Comparison of ENCODE assay signal across 8 mouse cellular contexts in the genomic region with DNA sequence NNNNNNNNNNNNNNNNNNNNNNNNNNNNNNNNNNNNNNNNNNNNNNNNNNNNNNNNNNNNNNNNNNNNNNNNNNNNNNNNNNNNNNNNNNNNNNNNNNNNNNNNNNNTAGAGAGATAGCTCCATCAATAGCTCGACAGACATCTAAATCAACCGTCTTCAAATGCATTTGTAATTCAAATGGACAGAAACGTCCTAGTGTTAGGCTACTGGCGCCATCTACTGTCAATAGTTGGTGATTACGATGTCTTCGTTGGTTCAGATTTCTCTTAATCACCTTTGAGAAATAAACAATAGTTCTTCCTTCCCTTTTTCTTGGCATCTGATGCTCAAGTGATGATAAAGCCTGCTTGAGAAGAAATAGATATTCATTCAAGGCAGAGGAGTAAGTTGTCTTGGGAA. TPM values are rescaled to one million over a fixed set of nuclear protein-coding genes. Genes with fewer than 3 reads are reported as not detected.
DNase-seq lines count a peak whose midpoint lies in the region; ATAC-seq and TF ChIP-seq lines count a peak whose summit lies in the region.

No protein-coding gene starts in this region.

- no peak for TF ChIP-seq EP300 in heart, postnatal 0 days (IDR thresholded peaks at IDR 0.05; ENCODE audit: low read depth)

- ATAC-seq in heart, postnatal 0 days (ENCODE audit: insufficient read depth, low read depth), result no peak
- ATAC-seq in megakaryocyte progenitor cell, adult 5-6 weeks (replicated peaks; ENCODE audit: poor library complexity), result peak; percentile 32
- no peak for ATAC-seq in stomach, embryonic 16.5 days (ENCODE audit: insufficient read depth, low FRiP score)

- H3K27ac ChIP-seq in heart, postnatal 0 days (ENCODE audit: low read depth), result no peak overlapping the region
- no peak overlapping the region for H3K27ac ChIP-seq in stomach, embryonic 16.5 days (ENCODE audit: low read length)

- intact Hi-C loops in left cerebral cortex, postnatal 14 days (cut with DNase I), result loop anchor here (2.0 to 10.0 kb wide), 2 partner anchors 68 to 386 kb away; a partner anchor contains a TSS

- peak overlapping the region; percentile 90; the same call in 1 of the 2 replicates for H3K4me3 ChIP-seq in E14TG2a.4 (replicated peaks; ENCODE audit: low read length)
- H3K4me3 ChIP-seq in heart, postnatal 0 days (ENCODE audit: low read depth, low read length), result no peak overlapping the region
- H3K4me3 ChIP-seq in stomach, embryonic 16.5 days (replicated peaks; ENCODE audit: low read length), result peak overlapping the region; percentile 81; the same call in 1 of the 2 replicates

- no peaks in the 10 kb centered on the region for H3K9me3 ChIP-seq in E14TG2a.4 (ENCODE audit: low read length)
- H3K9me3 ChIP-seq in heart, postnatal 0 days (replicated peaks; ENCODE audit: control insufficient read depth, low read length), result no peaks in the 10 kb centered on the region
- H3K9me3 ChIP-seq in stomach, embryonic 16.5 days (replicated peaks; ENCODE audit: control insufficient read depth, low read length), result no peaks in the 10 kb centered on the region

- H3K4me2 ChIP-seq in heart, postnatal 0 days (ENCODE audit: low read depth, low read length), result peak overlapping the region; percentile 60; the same call in 1 of the 2 replicates
- H3K4me2 ChIP-seq in stomach, embryonic 16.5 days (ENCODE audit: low read depth, low read length), result peak overlapping the region; percentile 56

- H3K9ac ChIP-seq in heart, postnatal 0 days (replicated peaks; ENCODE audit: low read depth, low read length), result no peak overlapping the region
- H3K9ac ChIP-seq in stomach, embryonic 16.5 days (ENCODE audit: low read length), result no peak overlapping the region

- peaks cover 27% of the 10 kb centered on the region for H3K27me3 ChIP-seq in E14TG2a.4 (ENCODE audit: insufficient read depth, low read length)
- H3K27me3 ChIP-seq in heart, postnatal 0 days (ENCODE audit: control insufficient read depth, insufficient read depth, low read length), result no peaks in the 10 kb centered on the region
- no peaks in the 10 kb centered on the region for H3K27me3 ChIP-seq in stomach, embryonic 16.5 days (ENCODE audit: control insufficient read depth, insufficient read depth, low read length)

- WGBS in heart, postnatal 0 days, result under 1% methylated on average over 6 of the region's 6 CpGs
- under 1% methylated on average over 6 of the region's 6 CpGs for WGBS in stomach, embryonic 16.5 days

- H3K4me1 ChIP-seq in E14TG2a.4 (replicated peaks; ENCODE audit: low read depth, low read length), result peaks cover 34% of the 10 kb centered on the region
- 0 out of 2 replicates have a peak, but pooled peaks cover 4% of the 10 kb centered on the region for H3K4me1 ChIP-seq in heart, postnatal 0 days (ENCODE audit: control insufficient read depth, insufficient read depth)
- H3K4me1 ChIP-seq in stomach, embryonic 16.5 days (ENCODE audit: control insufficient read depth, insufficient read depth, low read length), result peaks cover 10% of the 10 kb centered on the region

- TF ChIP-seq CTCF in E14TG2a.4 (conservative IDR thresholded peaks at IDR 0.05; ENCODE audit: low read length), result peak; percentile 70
- TF ChIP-seq CTCF in heart, postnatal 0 days (IDR thresholded peaks at IDR 0.05; ENCODE audit: low read depth), result peak; percentile 89

- peak; percentile 69 for DNase-seq in adrenal gland, postnatal 14 days
- no peak for DNase-seq in adrenal gland, postnatal 4 days (ENCODE audit: low spot score in 2 of 2)
- peak; percentile 84 for DNase-seq in embryo, embryonic 11 days
- peak; percentile 54 for DNase-seq in heart, postnatal 0 days (ENCODE audit: low spot score)
- peak; percentile 76 to 79 for DNase-seq in left cerebral cortex, postnatal 14 days (ENCODE audit: low spot score in 2 of 2)

- no peaks in the 10 kb centered on the region for H3K36me3 ChIP-seq in E14TG2a.4 (ENCODE audit: insufficient read depth, low read length)
- H3K36me3 ChIP-seq in heart, postnatal 0 days (replicated peaks; ENCODE audit: control insufficient read depth, insufficient read depth, low read length), result no peaks in the 10 kb centered on the region
- H3K36me3 ChIP-seq in stomach, embryonic 16.5 days (ENCODE audit: control insufficient read depth, insufficient read depth, low read length), result no peaks in the 10 kb centered on the region

RNA-seq across cellular contexts. Expression of a gene that starts 12.5 kb away (rescaled TPM):
- total RNA-seq in adrenal gland, postnatal 14 days (2021), result 15.2 and 19.0 TPM in 2 replicates
- 10 to 100 TPM; 17.3 to 20.1 TPM for total RNA-seq in adrenal gland, postnatal 4 days (2021)
- 23.0 and 34.7 TPM in 2 replicates for total RNA-seq in heart, postnatal 0 days (2014; rRNA removed; ENCODE audit: low replicate concordance)
- polyA plus RNA-seq in heart, postnatal 0 days (2015; fragmentation: Nextera tagmentation; extraction: Ambion mirVana), result 13.8 and 15.0 TPM in 2 replicates
- 1 to 10 TPM; 3.7 TPM for total RNA-seq in left cerebral cortex, postnatal 14 days (2021)
- 44.1 and 45.1 TPM in 2 replicates for total RNA-seq in megakaryocyte progenitor cell, adult 5-6 weeks (2015)
- 32.4 and 34.9 TPM in 2 replicates for total RNA-seq in megakaryocyte progenitor cell, adult 5-6 weeks (2017)
- polyA plus RNA-seq in stomach, embryonic 16.5 days (2015; fragmentation: Nextera tagmentation; extraction: Ambion mirVana), result 13.1 and 13.3 TPM in 2 replicates

RNA-seq across cellular contexts. Expression of a gene that starts 32.6 kb away (rescaled TPM):
- 2.3 and 3.5 TPM in 2 replicates for total RNA-seq in adrenal gland, postnatal 14 days (2021)
- total RNA-seq in adrenal gland, postnatal 4 days (2021), result 1 to 10 TPM; 5.3 to 5.4 TPM
- total RNA-seq in heart, postnatal 0 days (2014; rRNA removed; ENCODE audit: low replicate concordance), result 1.8 and 27.8 TPM in 2 replicates
- polyA plus RNA-seq in heart, postnatal 0 days (2015; fragmentation: Nextera tagmentation; extraction: Ambion mirVana), result 1.8 and 2.7 TPM in 2 replicates
- 1 to 10 TPM; 1.2 to 1.6 TPM for total RNA-seq in left cerebral cortex, postnatal 14 days (2021)
- total RNA-seq in megakaryocyte progenitor cell, adult 5-6 weeks (2015), result 4.6 and 6.8 TPM in 2 replicates
- total RNA-seq in megakaryocyte progenitor cell, adult 5-6 weeks (2017), result 14.6 and 22.1 TPM in 2 replicates
- 0.98 and 1.5 TPM in 2 replicates for polyA plus RNA-seq in stomach, embryonic 16.5 days (2015; fragmentation: Nextera tagmentation; extraction: Ambion mirVana)

RNA-seq across cellular contexts. Expression of a gene that starts 33.1 kb away (rescaled TPM):
- 6.1 and 8.5 TPM in 2 replicates for total RNA-seq in adrenal gland, postnatal 14 days (2021)
- 10 to 100 TPM in 1 of 2 experiments, 1 to 10 TPM in 1; 9.5 to 14.2 TPM for total RNA-seq in adrenal gland, postnatal 4 days (2021)
- 1.1 and 5.3 TPM in 2 replicates for total RNA-seq in heart, postnatal 0 days (2014; rRNA removed; ENCODE audit: low replicate concordance)
- polyA plus RNA-seq in heart, postnatal 0 days (2015; fragmentation: Nextera tagmentation; extraction: Ambion mirVana), result 1.3 and 1.9 TPM in 2 replicates
- total RNA-seq in left cerebral cortex, postnatal 14 days (2021), result 1 to 10 TPM; 1.4 to 1.8 TPM
- total RNA-seq in megakaryocyte progenitor cell, adult 5-6 weeks (2015), result 0.12 and 0.32 TPM in 2 replicates
- total RNA-seq in megakaryocyte progenitor cell, adult 5-6 weeks (2017), result 0.51 and 3.5 TPM in 2 replicates
- 1.7 and 2.6 TPM in 2 replicates for polyA plus RNA-seq in stomach, embryonic 16.5 days (2015; fragmentation: Nextera tagmentation; extraction: Ambion mirVana)

RNA-seq across cellular contexts. Expression of a gene that starts 41.9 kb away (rescaled TPM):
- 34.6 and 40.5 TPM in 2 replicates for total RNA-seq in adrenal gland, postnatal 14 days (2021)
- 10 to 100 TPM; 62.4 to 69.7 TPM for total RNA-seq in adrenal gland, postnatal 4 days (2021)
- total RNA-seq in heart, postnatal 0 days (2014; rRNA removed; ENCODE audit: low replicate concordance), result 22.7 and 39.6 TPM in 2 replicates
- 2.7 and 2.9 TPM in 2 replicates for polyA plus RNA-seq in heart, postnatal 0 days (2015; fragmentation: Nextera tagmentation; extraction: Ambion mirVana)
- 10 to 100 TPM; 52.0 to 56.4 TPM for total RNA-seq in left cerebral cortex, postnatal 14 days (2021)
- total RNA-seq in megakaryocyte progenitor cell, adult 5-6 weeks (2015), result 11.7 and 12.6 TPM in 2 replicates
- total RNA-seq in megakaryocyte progenitor cell, adult 5-6 weeks (2017), result 63.3 and 72.7 TPM in 2 replicates
- 4.6 and 5.7 TPM in 2 replicates for polyA plus RNA-seq in stomach, embryonic 16.5 days (2015; fragmentation: Nextera tagmentation; extraction: Ambion mirVana)

RNA-seq across cellular contexts. Expression of a gene that starts 43.0 kb away (rescaled TPM):
- 0.96 and 1.8 TPM in 2 replicates for total RNA-seq in adrenal gland, postnatal 14 days (2021)
- total RNA-seq in adrenal gland, postnatal 4 days (2021), result under 1 TPM; 0.73 to 0.96 TPM
- total RNA-seq in heart, postnatal 0 days (2014; rRNA removed; ENCODE audit: low replicate concordance), result 0.08 and 0.92 TPM in 2 replicates
- polyA plus RNA-seq in heart, postnatal 0 days (2015; fragmentation: Nextera tagmentation; extraction: Ambion mirVana), result 0.11 and 0.12 TPM in 2 replicates
- under 1 TPM in 1 of 2 experiments, not detected in 1; 0.29 TPM for total RNA-seq in left cerebral cortex, postnatal 14 days (2021)
- total RNA-seq in megakaryocyte progenitor cell, adult 5-6 weeks (2015), result 0.39 and 0.84 TPM in 2 replicates
- 0.27 and 0.83 TPM in 2 replicates for total RNA-seq in megakaryocyte progenitor cell, adult 5-6 weeks (2017)
- polyA plus RNA-seq in stomach, embryonic 16.5 days (2015; fragmentation: Nextera tagmentation; extraction: Ambion mirVana), result 0.32 and 0.36 TPM in 2 replicates

Comparison
In these comparisons a context has a peak if more than half of its experiments do, and no peak if none do; other contexts are left out.
1. DNase-seq: peak in adrenal gland, postnatal 14 days (single experiment), embryo, embryonic 11 days (single experiment), heart, postnatal 0 days (single experiment) and left cerebral cortex, postnatal 14 days (2 of 2); none in adrenal gland, postnatal 4 days (0 of 2).